Mouse (Mus musculus) spleen, adult 2 months (tissue): ENCODE results near the gene Tab1. TPM values are rescaled to one million over a fixed set of nuclear protein-coding genes. Genes with fewer than 3 reads are reported as not detected.

Experiments used
- DNase-seq, 2 experiments: peaks; one replicate each; pipeline versions ENCODE4 v3.0.0 to v3.0.0-alpha.2; 2012 to 2021; ENCODE audit warnings: low spot score in 2 of 2, low read depth in 1 of 2
- H3K27ac ChIP-seq: fragments of 200-500 bp; 2 replicates; pipeline ENCODE4 v1.5.1; 2012; ENCODE audit warnings: low read length, inconsistent platforms; ENCODE audit not compliant: insufficient read depth
- H3K27me3 ChIP-seq: fragments of 200-500 bp; 2 replicates; pipeline ENCODE4 v1.6.1; 2012; ENCODE audit warnings: mild to moderate bottlenecking, moderate library complexity, low read length, inconsistent platforms; ENCODE audit not compliant: control insufficient read depth, insufficient read depth
- H3K36me3 ChIP-seq: fragments of 200-500 bp; 2 replicates; pipeline ENCODE4 v1.6.1; 2012; ENCODE audit warnings: mild to moderate bottlenecking, low read length, inconsistent platforms; ENCODE audit not compliant: control insufficient read depth, insufficient read depth
- H3K4me1 ChIP-seq: fragments of 200-500 bp; 2 replicates; pipeline ENCODE4 v1.6.1; 2011; ENCODE audit warnings: inconsistent platforms; ENCODE audit not compliant: control insufficient read depth, insufficient read depth, insufficient read length
- H3K4me3 ChIP-seq: fragments of 200-500 bp; 2 replicates; pipeline ENCODE4 v1.5.1; 2011; ENCODE audit warnings: mild to moderate bottlenecking, inconsistent platforms; ENCODE audit not compliant: insufficient read depth, insufficient read length; ENCODE audit errors: extremely low read depth
- CTCF ChIP-seq: fragments of 200-500 bp; IDR thresholded peaks from 2 replicates; pipeline ENCODE4 v1.5.1; 2011; ENCODE audit warnings: mild to moderate bottlenecking, inconsistent platforms; ENCODE audit not compliant: insufficient read depth, insufficient read length, insufficient replicate concordance; ENCODE audit errors: extremely low read depth
- POLR2A ChIP-seq: fragments of 200-500 bp; IDR thresholded peaks from 2 replicates; pipeline ENCODE4 v1.6.1; 2011; ENCODE audit warnings: low read depth, low read length, inconsistent platforms
- WGBS: fragments of 180-500 bp; shearing (Covaris S2); methylation state at CpG from one replicate; pipeline ENCODE4 v1.1.7; 2018; 5-methylcytosine and 5-hydroxymethylcytosine counted together
- polyA plus RNA-seq: library from polyadenylated mRNA; depleted of rRNA; stranded (reverse); fragments of >200 nt; gene quantifications from 2 replicates; pipeline ENCODE4 v1.2.3, GENCODE M21; 2012

Gene Tab1
- polyA plus RNA-seq, 1 experiment, result 16.1 TPM

- no peak for DNase-seq
- Histone ChIP-seq H3K36me3 (peaks cover 33% of the 10 kb centered on the region), H3K27ac (no peak overlapping the region)
Observed at GRCm38 (mm10) chr15:80160726-80161125, 27.8 kb downstream of the Tab1 start.

GRCm38 (mm10) chr15:80161199-80161598 lies 28.3 kb downstream of the Tab1 start:
- H3K36me3 ChIP-seq, result peaks cover 32% of the 10 kb centered on the region
- H3K4me3 ChIP-seq, result no peak overlapping the region
- H3K27me3 ChIP-seq, result no peaks in the 10 kb centered on the region
- H3K4me1 ChIP-seq, result no peaks in the 10 kb centered on the region
- 92% methylated on average over 3 of the region's 3 CpGs for WGBS
- no peak overlapping the region for H3K27ac ChIP-seq
- no peak for TF ChIP-seq CTCF
- TF ChIP-seq POLR2A, result no peak
- DNase-seq, result no peak

More at GRCm38 (mm10) chr15:80160726-80161125, 27.8 kb downstream of the Tab1 start:
- no peaks in the 10 kb centered on the region for H3K27me3 ChIP-seq
- WGBS, result 95% methylated on average over 4 of the region's 4 CpGs
- TF ChIP-seq CTCF, result no peak
- no peak overlapping the region for H3K4me3 ChIP-seq
- no peaks in the 10 kb centered on the region for H3K4me1 ChIP-seq

GRCm38 (mm10) chr15:80162401-80162964 lies 29.6 kb downstream of the Tab1 start:
- H3K36me3 ChIP-seq, result peaks cover 28% of the 10 kb centered on the region
- TF ChIP-seq CTCF, result no peak
- TF ChIP-seq POLR2A, result no peak
- no peaks in the 10 kb centered on the region for H3K27me3 ChIP-seq
- no peak overlapping the region for H3K4me3 ChIP-seq
- 85% methylated on average over 4 of the region's 4 CpGs for WGBS
- DNase-seq, result no peak
- H3K4me1 ChIP-seq, result no peaks in the 10 kb centered on the region
- H3K27ac ChIP-seq, result no peak overlapping the region

GRCm38 (mm10) chr15:80163274-80163673 lies 30.3 kb downstream of the Tab1 start:
- Histone ChIP-seq H3K4me3 (no peak overlapping the region), H3K27me3 (no peaks in the 10 kb centered on the region), H3K36me3 (peaks cover 23% of the 10 kb centered on the region), H3K27ac (no peak overlapping the region), H3K4me1 (no peaks in the 10 kb centered on the region)
- TF ChIP-seq CTCF (no peak), POLR2A (no peak)
- 93% methylated on average over 11 of the region's 11 CpGs for WGBS
- no peak for DNase-seq

- no peaks in the 10 kb centered on the region for H3K27me3 ChIP-seq
- no peak overlapping the region for H3K4me3 ChIP-seq
- H3K36me3 ChIP-seq, result peaks cover 21% of the 10 kb centered on the region
- H3K4me1 ChIP-seq, result no peaks in the 10 kb centered on the region
- DNase-seq, result no peak
- 94% methylated on average over 4 of the region's 4 CpGs for WGBS
- no peak overlapping the region for H3K27ac ChIP-seq
- no peak for TF ChIP-seq CTCF
- no peak for TF ChIP-seq POLR2A
Observed at GRCm38 (mm10) chr15:80163716-80164115, 30.8 kb downstream of the Tab1 start.

GRCm38 (mm10) chr15:80165396-80165795 lies 32.5 kb downstream of the Tab1 start:
- Histone ChIP-seq H3K36me3 (peaks cover 9% of the 10 kb centered on the region), H3K27ac (no peak overlapping the region), H3K4me3 (no peak overlapping the region), H3K4me1 (no peaks in the 10 kb centered on the region), H3K27me3 (no peaks in the 10 kb centered on the region)
- DNase-seq, result no peak
- WGBS, result 46% methylated on average over 5 of the region's 5 CpGs
- no peak for TF ChIP-seq CTCF
- TF ChIP-seq POLR2A, result no peak

- Histone ChIP-seq H3K36me3 (no peaks in the 10 kb centered on the region), H3K27me3 (peaks cover 18% of the 10 kb centered on the region), H3K27ac (no peak overlapping the region), H3K4me3 (no peak overlapping the region), H3K4me1 (peaks cover 4% of the 10 kb centered on the region)
- DNase-seq, result no peak
- TF ChIP-seq POLR2A (no peak), CTCF (no peak)
- WGBS, result 92% methylated on average over 1 of the region's 1 CpGs
Observed at GRCm38 (mm10) chr15:80169484-80169883, 36.6 kb downstream of the Tab1 start.
